Mouse (Mus musculus) urinary bladder, postnatal 4 days (tissue): ENCODE measurements at regions not wholly inside any gene's neighbourhood (a gene's known extent, or its start where the extent isn't known, plus 50 kb on each side); places are given as distances from the start of the nearest gene placed in this dataset.
"Not testable (repeated sequence)": the region's sequence is repeated elsewhere in the genome, so short reads cannot be mapped to it uniquely, and the experiment has no call there.

Experiments used
- DNase-seq, 2 experiments: peaks; one replicate each; pipeline ENCODE4 v3.0.0; 2021 to 2022; ENCODE audit warnings: low spot score in 2 of 2

GRCm38 (mm10) chr8:126877039-126877365, 68.6 kb downstream of the Tomm20 start:
- no peak for DNase-seq

- no peak for DNase-seq
Observed at GRCm38 (mm10) chr8:126876300-126877038, 69.2 kb downstream of the Tomm20 start.

GRCm38 (mm10) chr8:126875491-126876155, 70.0 kb downstream of the Tomm20 start:
- no peak for DNase-seq

- DNase-seq, result no peak
Observed at GRCm38 (mm10) chr8:126874846-126875245, 70.8 kb downstream of the Tomm20 start.

- DNase-seq, result no peak
Observed at GRCm38 (mm10) chr8:126874126-126874730, 71.4 kb downstream of the Tomm20 start.

- DNase-seq, result no peak
Observed at GRCm38 (mm10) chr8:126873306-126873705, 72.3 kb downstream of the Tomm20 start.

- DNase-seq, result no peak
Observed at GRCm38 (mm10) chr8:126872574-126872973, 73.1 kb downstream of the Tomm20 start.

GRCm38 (mm10) chr8:126872133-126872532, 73.5 kb downstream of the Tomm20 start:
- DNase-seq, result no peak

- no peak for DNase-seq
Observed at GRCm38 (mm10) chr8:126869464-126869850, 76.2 kb downstream of the Tomm20 start.

GRCm38 (mm10) chr8:126868831-126869463, 76.7 kb downstream of the Tomm20 start:
- DNase-seq, result no peak

GRCm38 (mm10) chr8:126867121-126867988, 78.3 kb downstream of the Tomm20 start:
- no peak for DNase-seq

- no peak for DNase-seq
Observed at GRCm38 (mm10) chr8:126864314-126864948, 81.2 kb downstream of the Tomm20 start.

GRCm38 (mm10) chr8:126863661-126864060, 82.0 kb downstream of the Tomm20 start:
- not testable (repeated sequence) for DNase-seq

- DNase-seq, result no peak
Observed at GRCm38 (mm10) chr8:126861754-126862153, 83.9 kb downstream of the Tomm20 start.

GRCm38 (mm10) chr8:126860630-126861029, 85.0 kb downstream of the Tomm20 start:
- no peak for DNase-seq

- no peak for DNase-seq
Observed at GRCm38 (mm10) chr8:126859706-126860424, 85.8 kb downstream of the Tomm20 start.

GRCm38 (mm10) chr8:126857307-126858203, 88.1 kb downstream of the Tomm20 start:
- DNase-seq, result no peak

- DNase-seq, result no peak
Observed at GRCm38 (mm10) chr8:126855914-126856313, 89.7 kb downstream of the Tomm20 start.

GRCm38 (mm10) chr8:126855056-126855609, 90.5 kb downstream of the Tomm20 start:
- DNase-seq, result no peak
